Mouse (Mus musculus): ENCODE data around the gene Capza1. TPM values are rescaled to one million over a fixed set of nuclear protein-coding genes. Genes with fewer than 3 reads are reported as not detected.

Gene Capza1
- polyA plus RNA-seq, 1 experiment, result 11.8 TPM

- no peak for TF ChIP-seq GATA1 (IDR thresholded peaks at IDR 0.05; ENCODE audit: low read length)
Measured at GRCm38 (mm10) chr3:104835797-104836196, 28.5 kb downstream of the Capza1 start.

GRCm38 (mm10) chr3:104822413-104822812, 41.9 kb downstream of the Capza1 start:
- TF ChIP-seq GATA1 (IDR thresholded peaks at IDR 0.05; ENCODE audit: low read length), result no peak

GRCm38 (mm10) chr3:104820426-104820825, 43.9 kb downstream of the Capza1 start:
- TF ChIP-seq GATA1 (IDR thresholded peaks at IDR 0.05; ENCODE audit: low read length), result no peak

GRCm38 (mm10) chr3:104818749-104819134, 45.6 kb downstream of the Capza1 start:
- no peak for TF ChIP-seq GATA1 (IDR thresholded peaks at IDR 0.05; ENCODE audit: low read length)

- TF ChIP-seq GATA1 (IDR thresholded peaks at IDR 0.05; ENCODE audit: low read length), result no peak
Measured at GRCm38 (mm10) chr3:104817991-104818748, 46.1 kb downstream of the Capza1 start, which contains the start of gene Mov10. TSS of gene Mov10 (minus strand) at chr3:104818563.

GRCm38 (mm10) chr3:104817481-104817990, 46.8 kb downstream of the Capza1 start:
- TF ChIP-seq GATA1 (IDR thresholded peaks at IDR 0.05; ENCODE audit: low read length), result no peak

GRCm38 (mm10) chr3:104816130-104816529, 48.2 kb downstream of the Capza1 start:
- TF ChIP-seq GATA1 (IDR thresholded peaks at IDR 0.05; ENCODE audit: low read length), result no peak

GRCm38 (mm10) chr3:104815346-104815745, 49.0 kb downstream of the Capza1 start:
- no peak for TF ChIP-seq GATA1 (IDR thresholded peaks at IDR 0.05; ENCODE audit: low read length)

- TF ChIP-seq GATA1 (IDR thresholded peaks at IDR 0.05; ENCODE audit: low read length), result no peak
Measured at GRCm38 (mm10) chr3:104814746-104815145, 49.6 kb downstream of the Capza1 start.

- TF ChIP-seq GATA1 (IDR thresholded peaks at IDR 0.05; ENCODE audit: low read length), result no peak
Measured at GRCm38 (mm10) chr3:104812254-104812653, 52.1 kb downstream of the Capza1 start.

GRCm38 (mm10) chr3:104811752-104812151, 52.6 kb downstream of the Capza1 start:
- no peak for TF ChIP-seq GATA1 (IDR thresholded peaks at IDR 0.05; ENCODE audit: low read length)

GRCm38 (mm10) chr3:104805539-104805938, 58.8 kb downstream of the Capza1 start:
- TF ChIP-seq GATA1 (IDR thresholded peaks at IDR 0.05; ENCODE audit: low read length), result no peak

GRCm38 (mm10) chr3:104804312-104804711, 60.0 kb downstream of the Capza1 start:
- TF ChIP-seq GATA1 (IDR thresholded peaks at IDR 0.05; ENCODE audit: low read length), result no peak

GRCm38 (mm10) chr3:104801481-104801880, 62.8 kb downstream of the Capza1 start:
- no peak for TF ChIP-seq GATA1 (IDR thresholded peaks at IDR 0.05; ENCODE audit: low read length)

- no peak for TF ChIP-seq GATA1 (IDR thresholded peaks at IDR 0.05; ENCODE audit: low read length)
Measured at GRCm38 (mm10) chr3:104800681-104801080, 63.6 kb downstream of the Capza1 start.

- no peak for TF ChIP-seq GATA1 (IDR thresholded peaks at IDR 0.05; ENCODE audit: low read length)
Measured at GRCm38 (mm10) chr3:104796430-104797082, 67.7 kb downstream of the Capza1 start.
